Mouse (Mus musculus) layer of hippocampus, adult 9-10 months (tissue): ENCODE results near the gene Gpat3.

Experiments used
- DNase-seq: peaks from one replicate; pipeline ENCODE4 v3.0.0; 2022; ENCODE audit warnings: low spot score

Gene Gpat3

GRCm38 (mm10) chr5:100845485-100845847 lies at the start of gene Gpat3:
Gpat3 (plus strand) TSS chr5:100845713.
- no peak for DNase-seq

- peak; percentile 87 for DNase-seq
Measured at GRCm38 (mm10) chr5:100798165-100798860, 47.2 kb upstream of the Gpat3 start, which contains the start of the genes Helq and Mrps18c. Helq (minus strand) TSS chr5:100798598. Mrps18c (plus strand) TSS chr5:100798627.

GRCm38 (mm10) chr5:100818341-100818740 lies 27.2 kb upstream of the Gpat3 start:
- no peak for DNase-seq

- no peak for DNase-seq
Measured at GRCm38 (mm10) chr5:100819568-100820480, 25.7 kb upstream of the Gpat3 start.

- peak; percentile 46 for DNase-seq
Measured at GRCm38 (mm10) chr5:100820483-100821184, 24.9 kb upstream of the Gpat3 start, which contains the start of gene Abraxas1. Abraxas1 (minus strand) TSS chr5:100820965.

DNA sequence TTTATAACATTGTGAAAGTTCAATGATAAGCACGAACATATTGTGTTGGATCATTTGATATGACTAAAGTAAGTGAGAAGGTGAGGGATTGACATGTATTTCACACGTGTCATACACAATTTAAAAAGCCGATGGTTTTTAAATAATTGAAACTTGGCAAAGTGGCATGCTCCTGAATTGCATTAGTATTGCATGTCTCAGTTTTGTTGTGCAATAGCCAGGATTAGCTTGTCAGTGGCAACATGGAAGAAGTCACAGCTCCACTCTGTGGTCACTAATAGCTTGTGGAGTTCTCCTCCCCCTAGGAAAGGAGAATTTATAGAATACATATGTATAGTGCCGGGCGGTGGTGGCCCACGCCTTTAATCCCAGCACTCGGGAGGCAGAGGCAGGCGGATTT lies 24.1 kb upstream of the Gpat3 start:
- DNase-seq: no peak

- DNase-seq: no peak
Measured at GRCm38 (mm10) chr5:100822826-100823225, 22.7 kb upstream of the Gpat3 start.

GRCm38 (mm10) chr5:100825975-100826374 lies 19.5 kb upstream of the Gpat3 start:
- DNase-seq: no peak

- no peak for DNase-seq
Measured at GRCm38 (mm10) chr5:100826531-100826930, 19.0 kb upstream of the Gpat3 start.

GRCm38 (mm10) chr5:100828701-100829100 lies 16.8 kb upstream of the Gpat3 start:
- DNase-seq: no peak

- no peak for DNase-seq
Measured at GRCm38 (mm10) chr5:100832680-100833079, 12.8 kb upstream of the Gpat3 start.

DNA sequence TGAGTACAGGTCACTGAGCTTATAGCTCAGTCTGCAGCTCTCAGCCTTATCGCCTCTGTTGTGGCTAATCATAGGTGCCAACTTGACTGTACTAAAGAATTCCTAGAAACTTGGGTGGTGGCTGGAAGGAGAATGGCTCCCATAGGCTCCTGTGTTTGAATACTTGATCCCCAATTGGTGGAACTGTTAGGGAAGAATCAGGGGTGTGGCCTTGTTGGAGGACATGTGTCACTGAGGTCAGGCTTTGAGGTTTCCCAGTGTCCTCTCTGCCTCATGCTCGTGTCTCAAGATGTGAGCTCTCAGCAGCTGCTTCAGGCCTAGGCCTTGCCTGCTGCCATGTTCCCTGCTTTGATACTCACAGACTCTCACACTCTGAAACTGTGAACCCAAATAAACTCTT lies 11.7 kb upstream of the Gpat3 start:
- no peak for DNase-seq

DNA sequence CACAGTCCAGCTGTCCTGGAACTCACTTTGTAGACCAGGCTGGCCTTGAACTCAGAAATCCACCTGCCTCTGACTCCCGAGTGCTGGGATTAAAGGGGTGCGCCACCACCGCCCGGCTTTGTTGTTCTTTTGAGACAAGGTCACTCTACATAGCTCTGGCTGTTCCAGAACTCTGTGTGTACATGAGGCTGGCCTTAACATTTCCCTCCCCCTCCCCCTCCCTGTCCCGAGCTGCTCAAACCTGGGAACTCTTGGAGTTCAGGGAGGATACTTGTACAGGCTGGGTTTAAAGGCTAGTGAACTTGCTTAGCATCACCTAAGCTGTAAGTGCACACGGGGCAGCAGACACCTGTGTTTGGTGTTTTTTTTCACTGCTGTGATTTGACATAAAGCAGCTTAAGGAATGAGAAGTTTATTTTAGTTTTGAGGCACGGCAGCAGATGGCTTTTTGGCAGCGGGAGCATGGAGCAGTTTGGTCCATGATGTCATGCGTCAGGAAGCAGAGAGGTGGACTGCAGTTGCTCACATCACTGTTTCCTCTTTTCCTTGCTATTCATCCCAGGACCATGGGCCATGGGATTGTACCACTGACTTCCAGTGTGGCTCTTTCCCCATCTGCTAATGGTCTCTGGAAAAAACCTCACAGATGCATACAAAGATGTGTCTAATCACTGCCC lies 9.5 kb upstream of the Gpat3 start:
- no peak for DNase-seq

- no peak for DNase-seq
Measured at GRCm38 (mm10) chr5:100837907-100838306, 7.6 kb upstream of the Gpat3 start.

DNA sequence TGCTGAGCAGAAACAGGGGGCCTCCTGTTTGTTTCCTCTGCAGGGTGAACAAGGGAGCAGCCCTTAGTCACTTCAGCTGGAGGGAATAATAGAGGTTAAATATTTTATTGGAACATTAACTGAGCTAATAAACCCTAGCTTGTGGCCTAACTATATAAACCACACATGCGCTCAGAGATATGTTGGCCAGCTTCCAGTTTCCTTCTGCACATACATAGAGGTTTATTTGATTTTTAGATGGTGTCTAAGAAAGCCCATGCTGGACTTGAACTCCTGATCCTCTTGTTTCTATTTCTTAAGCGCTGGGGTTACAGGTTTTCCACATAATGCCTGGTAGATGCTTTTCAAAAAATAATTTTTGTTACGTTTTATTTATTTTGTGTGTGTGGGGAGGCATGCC lies 1.0 kb upstream of the Gpat3 start:
- no peak for DNase-seq

DNA sequence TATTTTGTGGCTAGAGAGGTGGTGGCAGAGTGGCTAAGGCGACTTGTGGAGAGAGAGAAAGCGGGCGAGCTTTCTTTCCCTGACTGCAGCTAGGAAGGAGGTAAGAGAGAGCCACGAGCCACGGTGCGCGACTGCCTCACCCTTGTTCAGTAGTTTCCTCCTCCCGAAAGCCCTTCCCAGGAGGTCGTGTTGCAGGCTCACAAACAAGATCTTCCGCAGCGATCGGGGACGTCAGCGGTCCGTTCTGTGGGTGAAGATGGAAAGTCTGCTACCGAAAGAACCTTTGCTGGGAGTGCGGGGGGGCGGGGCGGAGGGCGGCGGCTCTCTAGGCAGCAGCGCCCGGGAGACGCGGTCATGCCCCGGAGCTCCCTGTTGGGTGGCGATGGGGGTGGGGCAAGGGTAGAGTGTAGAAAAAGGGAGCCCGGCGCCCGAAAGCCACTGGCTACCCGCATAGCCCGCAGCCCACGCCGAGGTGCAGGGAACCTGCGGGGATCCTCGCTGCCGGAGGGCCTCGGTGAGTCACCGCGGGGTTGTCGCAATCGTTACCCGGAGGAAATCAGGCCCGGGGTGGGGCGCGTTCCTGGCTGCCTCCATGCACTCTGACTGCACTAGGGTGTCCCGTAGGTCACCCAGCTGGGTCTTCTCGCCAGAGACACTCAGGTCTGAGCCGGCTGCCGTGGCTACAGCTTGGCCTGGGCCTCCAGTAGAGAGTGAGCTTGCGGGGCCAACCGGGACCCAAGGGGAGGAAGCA lies 510 bp downstream of the Gpat3 start:
- DNase-seq: no peak

DNA sequence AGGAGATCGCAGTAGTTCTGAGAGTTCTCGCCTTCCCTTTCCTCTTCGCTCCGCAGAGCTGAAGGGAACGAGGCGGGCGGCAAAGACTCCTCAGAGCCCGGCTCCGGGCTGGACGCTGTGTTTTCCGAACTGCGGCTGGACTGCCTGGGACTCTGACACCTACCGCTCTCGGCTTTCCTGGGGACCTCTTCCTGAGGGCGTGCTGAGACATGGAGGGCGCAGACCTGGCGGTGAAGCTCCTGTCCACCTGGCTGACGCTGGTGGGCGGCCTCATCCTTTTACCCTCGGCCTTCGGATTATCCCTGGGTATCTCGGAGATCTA lies 1.0 kb downstream of the Gpat3 start:
- DNase-seq: no peak

GRCm38 (mm10) chr5:100847143-100847542 lies 1.6 kb downstream of the Gpat3 start:
- no peak for DNase-seq

DNA sequence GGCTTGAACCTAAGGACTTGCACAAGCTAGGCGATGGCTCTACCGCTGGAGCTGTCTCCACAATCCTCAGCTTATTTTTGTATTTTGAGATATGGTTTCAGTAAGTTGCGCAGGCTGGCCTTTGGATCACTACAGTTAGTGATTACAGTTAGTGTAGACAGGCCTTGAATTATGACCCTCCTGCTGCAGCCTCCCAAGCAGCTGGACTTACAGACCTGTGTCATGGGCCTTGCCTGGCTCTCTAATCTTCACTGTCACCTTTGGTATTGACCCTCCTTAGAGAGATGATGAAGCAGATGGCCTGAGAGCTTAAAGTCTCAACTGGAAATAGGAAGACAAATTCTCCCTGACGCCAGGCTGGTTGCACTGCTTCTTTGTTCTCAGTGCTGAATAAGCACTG lies 8.4 kb downstream of the Gpat3 start:
- no peak for DNase-seq

- DNase-seq: no peak
Measured at GRCm38 (mm10) chr5:100856552-100856951, 11.0 kb downstream of the Gpat3 start.

DNA sequence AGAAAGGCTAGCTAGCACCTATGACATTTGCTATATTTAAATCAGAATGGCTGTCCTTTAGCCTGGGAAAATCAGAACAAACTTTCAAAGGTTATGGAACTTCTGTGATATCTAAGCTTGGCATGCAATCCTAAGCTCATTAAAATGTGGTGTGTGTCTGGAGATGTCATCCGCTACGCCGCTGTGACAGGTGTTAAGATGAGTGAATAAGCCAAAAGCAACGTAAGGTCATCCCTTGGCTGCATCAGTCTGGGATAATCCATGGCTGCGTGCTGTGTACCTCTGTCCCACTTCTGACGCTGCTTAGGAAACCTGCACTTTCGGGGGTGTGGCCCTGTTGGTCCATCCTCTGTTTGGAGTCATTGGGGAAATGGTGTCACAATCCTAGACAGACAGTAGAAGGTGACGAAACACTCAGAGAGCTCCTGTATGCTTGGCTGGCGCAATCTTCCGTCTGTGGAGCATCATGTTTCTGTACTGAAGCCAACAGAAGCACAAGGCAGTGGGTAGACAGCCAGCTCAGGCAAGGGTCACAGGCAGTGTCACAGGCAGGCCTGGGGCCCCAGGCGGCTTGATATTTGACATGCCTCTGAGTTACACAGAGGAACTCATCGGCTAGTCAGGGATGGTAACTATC lies 15.0 kb downstream of the Gpat3 start:
- DNase-seq: no peak
